Mouse (Mus musculus) stomach, postnatal 0 days (tissue): Measurements from ENCODE around the gene Slco2b1.

Source experiments
- CTCF ChIP-seq: IDR thresholded peaks from 2 replicates; pipeline ENCODE4 v1.5.1; 2016; ENCODE audit warnings: antibody characterized with exemption, low read depth, mild to moderate bottlenecking, moderate library complexity
- EP300 ChIP-seq: optimal IDR thresholded peaks from 2 replicates; pipeline ENCODE3; 2016; ENCODE audit warnings: antibody characterized with exemption

DNA sequence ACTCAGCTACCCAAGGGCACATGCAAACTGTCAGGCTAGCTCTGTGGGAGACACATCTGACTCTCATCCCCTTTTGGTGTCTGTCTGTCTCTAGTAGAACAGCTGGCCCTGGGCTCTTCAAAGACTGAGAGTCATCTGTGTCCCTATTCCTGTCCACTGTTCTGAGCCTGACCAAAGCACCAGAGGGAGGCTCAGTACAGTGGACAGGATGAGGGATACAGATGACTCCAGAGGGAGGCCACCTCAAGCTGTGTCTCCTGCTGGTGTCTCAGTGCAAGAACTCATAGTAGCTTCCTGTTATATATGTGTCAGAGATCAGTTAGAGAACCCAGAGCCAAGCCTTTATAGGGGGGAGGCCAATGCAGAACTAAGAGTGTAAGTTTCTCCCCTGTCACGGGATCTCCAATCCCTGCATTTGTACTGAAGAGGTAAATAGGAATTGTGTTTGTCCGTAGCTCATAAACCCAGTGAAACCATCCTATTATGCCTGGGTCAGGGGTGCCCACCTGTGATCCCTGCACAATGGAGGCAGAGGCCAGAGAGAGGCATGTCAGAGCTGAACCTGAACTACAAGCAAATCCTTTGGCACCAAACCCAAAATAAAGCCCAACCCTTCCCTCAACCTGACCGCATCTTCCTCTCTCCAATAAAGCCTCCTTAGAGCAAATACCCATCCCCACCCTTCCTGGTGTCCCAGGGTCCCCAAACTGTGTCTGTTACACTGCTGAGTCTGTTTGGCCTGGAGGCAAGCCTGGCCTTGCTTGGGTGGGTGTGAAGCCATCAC lies 6.2 kb downstream of the Slco2b1 start:
- TF ChIP-seq EP300: no peak
- no peak for TF ChIP-seq CTCF
